Mouse (Mus musculus): ENCODE measurements around the gene Tbc1d22a.

- TF ChIP-seq POLR2A (IDR thresholded peaks at IDR 0.05; ENCODE audit: control insufficient read depth, extremely low read depth, insufficient read depth, low read length, poor library complexity) (no peak), CTCF (IDR thresholded peaks at IDR 0.05; ENCODE audit: borderline replicate concordance, control insufficient read depth, extremely low read depth, insufficient read depth, low read length, poor library complexity) (no peak; the same call in 1 of the 2 replicates)
These were observed 46.3 kb upstream of the Tbc1d22a start for GRCm38 (mm10) chr15:86167787-86168504.

Measured in thymus, adult 2 months (tissue).